Mouse (Mus musculus) bone marrow macrophage, adult 2 months (primary cell): Measurements from ENCODE around the gene Xpo5. TPM values are rescaled to one million over a fixed set of nuclear protein-coding genes. Genes with fewer than 3 reads are reported as not detected.

ENCODE experiments used
- H3K27ac ChIP-seq: 2 replicates; pipeline ENCODE4 v1.5.1; 2012; ENCODE audit warnings: low read depth, low read length; ENCODE audit not compliant: insufficient read depth
- H3K4me1 ChIP-seq: 2 replicates; pipeline ENCODE4 v1.6.1; 2012; ENCODE audit warnings: low read length; ENCODE audit not compliant: control insufficient read depth, insufficient read depth
- H3K4me3 ChIP-seq: 2 replicates; pipeline ENCODE4 v1.5.1; 2012; ENCODE audit warnings: mild to moderate bottlenecking, low read length, moderate library complexity; ENCODE audit not compliant: insufficient read depth
- CTCF ChIP-seq: IDR thresholded peaks from 2 replicates; pipeline ENCODE4 v1.5.1; 2012; ENCODE audit warnings: low read depth, mild to moderate bottlenecking, low read length, moderate library complexity
- POLR2A ChIP-seq: IDR thresholded peaks from 2 replicates; pipeline ENCODE4 v1.6.1; 2012; ENCODE audit warnings: mild to moderate bottlenecking, low read depth, low read length, borderline replicate concordance
- polyA plus RNA-seq: library from polyadenylated mRNA; stranded (reverse); fragments of >200 nt; gene quantifications from 2 replicates; pipeline ENCODE4 v1.2.4, GENCODE M21; 2012; ENCODE audit not compliant: missing spikeins, insufficient read depth, insufficient read length

Xpo5 gene
- polyA plus RNA-seq, 1 experiment, result 16.6 TPM

- Histone ChIP-seq H3K4me3 (no peak overlapping the region), H3K4me1 (no peaks in the 10 kb centered on the region), H3K27ac (no peak overlapping the region)
- TF ChIP-seq CTCF (no peak), POLR2A (no peak)
These were observed 67.4 kb downstream of the Xpo5 start for GRCm38 (mm10) chr17:46269771-46270534.

- Histone ChIP-seq H3K4me3 (no peak overlapping the region), H3K4me1 (no peaks in the 10 kb centered on the region), H3K27ac (no peak overlapping the region)
- TF ChIP-seq POLR2A, result no peak
- no peak for TF ChIP-seq CTCF
These were observed 69.5 kb downstream of the Xpo5 start for GRCm38 (mm10) chr17:46272058-46272457.

DNA sequence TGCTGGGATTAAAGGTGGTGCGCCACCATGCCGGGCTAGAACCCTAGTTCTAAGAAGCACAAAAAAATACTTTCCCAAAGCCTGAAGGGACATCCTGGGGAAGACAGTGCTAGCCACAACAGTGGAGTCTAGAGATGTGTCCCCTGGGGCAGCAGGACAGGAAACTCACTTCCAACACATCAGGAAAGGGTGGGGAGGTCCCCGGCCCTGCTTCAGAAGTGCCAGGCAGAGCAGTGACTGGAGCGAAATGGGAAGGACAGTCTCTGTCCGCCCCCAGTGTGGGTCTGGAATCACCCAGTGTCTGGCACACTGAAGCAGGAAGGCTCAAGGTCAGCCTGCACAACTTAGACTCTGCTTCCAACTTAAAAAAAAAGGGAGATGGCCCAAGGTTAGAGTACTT is 70.1 kb downstream of the Xpo5 start:
- Histone ChIP-seq H3K4me3 (no peak overlapping the region), H3K4me1 (no peaks in the 10 kb centered on the region), H3K27ac (no peak overlapping the region)
- no peak for TF ChIP-seq POLR2A
- no peak for TF ChIP-seq CTCF

DNA sequence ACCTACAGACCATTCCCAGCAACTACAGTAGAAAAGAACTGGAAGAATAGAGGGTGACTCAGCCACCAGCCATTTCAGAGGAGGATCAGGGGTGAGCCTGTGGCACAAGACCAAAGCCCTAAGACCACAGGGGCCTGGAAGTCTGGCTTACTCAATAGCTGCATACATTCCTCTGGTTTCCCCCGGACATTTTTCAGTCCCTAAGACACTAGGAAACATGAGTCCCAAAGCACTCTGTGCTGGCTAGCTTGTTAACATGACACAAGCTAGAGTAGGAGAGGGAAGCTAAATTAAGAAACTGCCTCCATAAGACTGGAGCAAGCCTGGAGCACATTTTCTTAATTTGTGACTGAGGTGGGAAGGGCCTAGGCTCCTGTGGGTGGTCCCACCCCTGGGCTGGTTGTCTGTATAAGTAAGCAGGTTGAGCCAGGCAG is 71.2 kb downstream of the Xpo5 start:
- H3K4me3 ChIP-seq, result no peak overlapping the region
- no peak for TF ChIP-seq POLR2A
- TF ChIP-seq CTCF, result no peak
- no peak overlapping the region for H3K27ac ChIP-seq
- no peaks in the 10 kb centered on the region for H3K4me1 ChIP-seq

- Histone ChIP-seq H3K27ac (no peak overlapping the region), H3K4me1 (no peaks in the 10 kb centered on the region), H3K4me3 (no peak overlapping the region)
- TF ChIP-seq CTCF (no peak), POLR2A (no peak)
These were observed 71.9 kb downstream of the Xpo5 start for GRCm38 (mm10) chr17:46274465-46274864.

DNA sequence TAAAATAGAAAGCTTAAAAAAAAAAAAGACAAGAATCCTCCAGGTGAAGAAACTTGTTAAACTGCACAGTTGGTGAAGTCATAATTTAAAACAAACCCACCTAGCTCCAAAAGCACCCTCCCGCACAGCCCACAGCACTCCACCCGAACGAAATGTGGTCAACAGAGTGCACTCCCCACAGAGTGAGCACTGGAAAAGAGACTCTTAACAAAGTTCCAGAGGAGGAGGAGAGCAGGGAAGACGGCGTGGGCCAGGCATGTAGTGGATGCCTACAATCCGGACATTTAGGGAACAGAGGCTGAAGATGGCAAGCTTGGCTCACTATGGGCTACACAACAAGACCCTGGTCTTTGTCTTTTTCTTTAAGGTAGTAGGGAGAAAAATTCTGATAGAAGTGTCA is 72.5 kb downstream of the Xpo5 start:
- Histone ChIP-seq H3K27ac (no peak overlapping the region), H3K4me1 (no peaks in the 10 kb centered on the region), H3K4me3 (no peak overlapping the region)
- TF ChIP-seq CTCF (no peak), POLR2A (no peak)

DNA sequence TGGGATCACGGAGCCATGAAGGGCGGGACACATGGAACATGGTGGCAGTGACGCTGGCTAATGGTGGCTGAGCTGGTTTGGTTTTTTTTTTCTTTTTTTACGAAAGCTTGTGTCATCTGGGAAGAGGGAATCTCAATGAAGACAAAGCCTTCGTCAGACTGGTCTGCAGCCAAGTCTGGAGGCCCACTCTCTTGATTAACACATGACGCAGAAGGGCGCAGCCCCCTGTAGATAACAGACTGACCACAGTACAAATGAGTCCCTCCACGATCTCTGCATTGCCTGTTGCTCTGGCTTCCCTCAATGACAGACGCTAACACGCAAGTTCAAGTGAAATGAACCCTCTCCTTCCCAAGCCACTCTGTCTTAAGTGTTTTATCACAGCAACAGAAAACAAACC is 72.9 kb downstream of the Xpo5 start:
- H3K4me1 ChIP-seq, result no peaks in the 10 kb centered on the region
- H3K4me3 ChIP-seq, result no peak overlapping the region
- TF ChIP-seq CTCF, result no peak
- no peak for TF ChIP-seq POLR2A
- H3K27ac ChIP-seq, result no peak overlapping the region

- no peak overlapping the region for H3K27ac ChIP-seq
- no peak overlapping the region for H3K4me3 ChIP-seq
- H3K4me1 ChIP-seq, result peaks cover 6% of the 10 kb centered on the region
- no peak for TF ChIP-seq CTCF
These were observed 75.0 kb downstream of the Xpo5 start for GRCm38 (mm10) chr17:46277586-46277985.

DNA sequence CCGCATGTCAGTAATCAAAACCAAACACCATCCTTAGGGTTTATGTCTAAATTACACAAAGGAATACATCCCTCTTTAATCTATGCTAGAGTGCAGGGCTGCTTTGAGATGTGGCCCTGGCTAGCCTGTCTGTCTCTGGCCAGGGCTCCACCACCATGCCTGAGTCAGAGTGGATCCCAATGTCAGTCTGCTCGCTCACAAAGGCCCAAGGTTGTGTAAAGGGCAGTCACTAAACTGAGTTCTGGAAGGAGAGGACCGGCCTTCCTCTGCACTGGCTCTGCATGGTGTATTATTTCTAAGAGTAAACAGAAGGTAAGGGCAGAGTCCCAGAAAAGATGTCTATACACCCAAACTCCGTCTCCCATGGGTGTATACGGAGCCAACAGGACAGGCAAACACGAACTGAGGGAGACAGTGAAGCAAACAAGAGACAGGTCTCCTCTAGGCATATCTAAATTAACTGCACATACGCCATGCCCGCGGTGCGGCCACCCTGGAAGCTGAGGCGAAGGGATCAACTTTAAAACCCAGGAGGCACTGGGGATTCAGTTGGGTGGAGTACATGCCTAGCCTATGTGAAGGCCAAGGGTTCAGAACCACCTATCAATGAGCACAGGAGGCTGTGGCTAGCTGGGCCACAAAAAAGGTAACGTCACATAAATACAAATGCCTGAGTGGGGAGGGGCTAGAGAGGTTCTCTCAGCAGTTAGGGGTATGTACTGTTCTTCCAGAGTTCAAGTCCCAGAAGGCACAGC is 75.6 kb downstream of the Xpo5 start:
- Histone ChIP-seq H3K27ac (no peak overlapping the region), H3K4me3 (no peak overlapping the region), H3K4me1 (peaks cover 8% of the 10 kb centered on the region)
- TF ChIP-seq POLR2A (no peak), CTCF (no peak)

GRCm38 (mm10) chr17:46282483-46283123 is 80.0 kb downstream of the Xpo5 start, which contains the start of gene Tjap1:
Tjap1 (minus strand) TSS chr17:46283026.
- peaks cover 12% of the 10 kb centered on the region for H3K4me1 ChIP-seq
- H3K4me3 ChIP-seq, result peak within 1 kb of the TSS; percentile 88
- TF ChIP-seq POLR2A, result peak; percentile 64; the same call in 1 of the 2 replicates
- no peak for TF ChIP-seq CTCF
- peak within 1 kb of the TSS; percentile 71 for H3K27ac ChIP-seq
